Mouse (Mus musculus): ENCODE data around the gene Hcfc1.

- no peak for TF ChIP-seq CTCF (conservative IDR thresholded peaks at IDR 0.05; ENCODE audit: insufficient read depth, insufficient read length, low read depth, low read length)
- TF ChIP-seq POLR2A (IDR thresholded peaks at IDR 0.05; ENCODE audit: low read depth, low read length) = no peak
These were observed 6.6 kb upstream of the Hcfc1 start for GRCm38 (mm10) chrX:73972774-73973173.
